Mouse (Mus musculus) adrenal gland, postnatal 4 days (tissue): Measurements from ENCODE around the gene Gfpt1. TPM values are rescaled to one million over a fixed set of nuclear protein-coding genes. Genes with fewer than 3 reads are reported as not detected.

Source experiments
- DNase-seq, 2 experiments: peaks; one replicate each; pipeline ENCODE4 v3.0.0; 2021 to 2022; ENCODE audit warnings: low spot score in 2 of 2, mixed read lengths in 2 of 2
- total RNA-seq, 2 experiments: library from RNA; stranded (reverse); gene quantifications; 2 replicates each; pipeline ENCODE4 v1.2.3; 2021

Gfpt1 gene
- total RNA-seq, 2 experiments from 2014 or later, result 39.8 to 42.6 TPM

GRCm38 (mm10) chr6:87133520-87133919, 90.9 kb downstream of the Gfpt1 start:
- no peak for DNase-seq

GRCm38 (mm10) chr6:87133966-87134546, 91.4 kb downstream of the Gfpt1 start:
- no peak for DNase-seq

DNA sequence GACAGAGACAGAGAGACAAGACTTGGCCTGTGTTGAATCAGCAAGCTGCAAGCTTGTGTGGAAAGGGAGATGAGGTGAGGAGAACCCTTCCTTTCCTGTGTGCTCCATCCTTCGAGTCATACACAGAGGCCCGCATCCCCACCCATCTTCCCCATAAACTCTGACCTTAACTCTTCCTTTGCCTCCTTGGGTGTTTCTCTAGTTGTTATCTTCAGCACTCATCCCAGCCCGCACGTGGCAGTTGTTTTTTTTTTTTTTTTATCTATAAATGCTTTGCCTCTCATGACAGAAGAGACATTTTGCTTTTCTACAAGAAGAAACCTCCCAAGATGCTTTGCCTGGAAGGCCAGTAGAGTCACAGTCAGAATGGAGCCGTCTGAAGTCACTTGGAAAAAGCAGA, 95.8 kb downstream of the Gfpt1 start:
- DNase-seq, result no peak

DNA sequence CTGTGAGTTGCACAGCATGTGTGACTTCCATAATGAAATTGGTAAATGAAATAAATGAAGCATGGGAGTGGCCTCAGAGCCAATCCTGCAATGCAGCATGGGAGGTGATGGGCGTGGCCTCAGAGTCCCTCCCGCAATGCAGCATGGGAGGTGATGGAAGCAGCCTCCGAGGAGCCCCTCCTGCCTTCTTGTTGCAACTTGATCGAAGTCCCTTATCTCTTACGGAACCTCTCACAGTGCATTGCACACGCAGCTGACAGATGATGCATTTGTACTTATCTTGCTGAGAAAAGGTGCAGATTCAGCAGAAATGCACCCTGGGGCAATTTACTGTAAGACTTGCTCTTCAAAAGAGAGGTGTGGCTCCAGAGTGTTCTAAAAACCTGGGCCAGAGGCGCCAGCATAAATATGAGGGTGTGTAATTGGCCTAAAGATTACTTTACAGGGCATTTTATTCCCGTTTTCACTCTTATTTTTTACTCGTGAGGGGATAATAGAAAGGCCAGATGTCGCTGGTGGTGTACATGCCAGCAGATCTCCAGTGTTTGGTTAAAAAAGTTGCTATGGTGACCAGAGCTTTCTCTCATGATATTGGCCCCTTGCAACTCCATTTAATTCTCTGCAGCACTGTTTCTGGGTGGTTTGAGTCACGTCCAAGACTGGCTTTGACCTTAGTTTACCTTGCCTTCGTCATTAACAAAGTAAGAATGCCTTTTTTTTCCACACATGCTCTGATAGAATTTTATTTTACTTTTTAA, 97.3 kb downstream of the Gfpt1 start:
- no peak for DNase-seq

Other genes with a start within 250 kb of the Gfpt1 start
- 10 to 100 TPM; 48.3 to 62.2 TPM for gene Anxa4, start 249.3 kb upstream of the Gfpt1 start, total RNA-seq
- gene Aak1, start 193.3 kb upstream of the Gfpt1 start, total RNA-seq, result 10 to 100 TPM; 85.6 to 87.7 TPM
- 10 to 100 TPM; 76.2 to 82.8 TPM for gene Nfu1, start 33.6 kb upstream of the Gfpt1 start, total RNA-seq
- gene D6Ertd527e, start 61.9 kb downstream of the Gfpt1 start, total RNA-seq, result under 1 TPM in 1 of 2 experiments, not detected in 1; 0.28 TPM